Mouse (Mus musculus): ENCODE measurements around the gene Mansc4. TPM values are rescaled to one million over a fixed set of nuclear protein-coding genes. Genes with fewer than 3 reads are reported as not detected.

Mansc4 gene
- polyA plus RNA-seq, 1 experiment: 0.21 TPM

DNA sequence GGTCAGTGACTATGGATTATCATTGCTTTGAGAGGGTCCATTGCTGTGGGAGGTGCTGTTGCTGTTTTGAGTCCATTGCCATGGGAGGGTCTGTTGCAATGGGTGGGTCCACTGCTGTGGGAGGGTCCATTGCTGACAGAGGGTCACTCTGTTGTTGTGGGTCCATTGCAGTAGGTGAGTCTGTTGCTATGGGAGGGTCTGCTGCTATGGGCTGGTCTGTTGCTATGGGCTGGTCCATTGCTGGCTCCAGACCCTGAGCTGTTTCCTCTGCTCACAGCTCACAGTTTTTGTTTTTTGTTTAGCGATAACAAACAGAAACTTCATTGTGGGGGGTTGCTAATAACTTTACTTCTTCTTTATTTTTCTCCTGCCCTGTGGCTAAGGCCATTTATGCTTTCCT, 18.7 kb upstream of the Mansc4 start:
- DNase-seq: no peak
- no peak for TF ChIP-seq POLR2A (IDR thresholded peaks at IDR 0.05; ENCODE audit: borderline replicate concordance, insufficient read depth, low read length)
- no peak for TF ChIP-seq CTCF (IDR thresholded peaks at IDR 0.05; ENCODE audit: borderline replicate concordance, insufficient read depth, low read depth, low read length)
- Histone ChIP-seq H3K27ac (ENCODE audit: insufficient read depth, low read length) (no peak overlapping the region), H3K27me3 (ENCODE audit: control insufficient read depth, insufficient read depth, low read length) (no peaks in the 10 kb centered on the region), H3K4me1 (ENCODE audit: control insufficient read depth, insufficient read depth, low read length) (peaks cover 17% of the 10 kb centered on the region), H3K4me3 (replicated peaks; ENCODE audit: insufficient read depth, low read depth, low read length) (no peak overlapping the region)
- 100% methylated on average over 1 of the region's 1 CpGs for WGBS

DNA sequence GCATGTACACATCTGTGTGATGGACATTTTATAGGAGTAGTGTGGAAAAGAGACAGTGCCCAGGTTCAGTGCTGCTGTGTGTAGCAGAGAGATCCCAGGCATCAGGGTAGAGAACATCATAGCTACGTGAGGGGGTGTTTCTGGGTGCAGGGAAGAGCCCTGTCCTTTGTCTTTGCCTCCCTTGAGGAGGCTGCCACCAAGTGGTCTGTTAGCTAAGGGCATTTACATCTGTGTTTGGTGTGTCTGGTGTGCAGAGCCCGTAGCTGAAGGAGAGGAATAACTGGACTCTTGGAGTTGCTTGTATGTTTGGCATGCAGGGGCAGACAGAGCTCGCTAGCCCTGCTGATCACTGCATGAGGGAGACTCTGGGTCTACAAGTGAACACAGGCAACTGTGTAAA, 15.5 kb upstream of the Mansc4 start:
- Histone ChIP-seq H3K27me3 (ENCODE audit: control insufficient read depth, insufficient read depth, low read length) (no peaks in the 10 kb centered on the region), H3K4me1 (ENCODE audit: control insufficient read depth, insufficient read depth, low read length) (peaks cover 27% of the 10 kb centered on the region), H3K4me3 (replicated peaks; ENCODE audit: insufficient read depth, low read depth, low read length) (no peak overlapping the region), H3K27ac (ENCODE audit: insufficient read depth, low read length) (no peak overlapping the region)
- 88% methylated on average over 3 of the region's 3 CpGs for WGBS
- TF ChIP-seq POLR2A (IDR thresholded peaks at IDR 0.05; ENCODE audit: borderline replicate concordance, insufficient read depth, low read length) (no peak), CTCF (IDR thresholded peaks at IDR 0.05; ENCODE audit: borderline replicate concordance, insufficient read depth, low read depth, low read length) (no peak)
- DNase-seq: no peak

DNA sequence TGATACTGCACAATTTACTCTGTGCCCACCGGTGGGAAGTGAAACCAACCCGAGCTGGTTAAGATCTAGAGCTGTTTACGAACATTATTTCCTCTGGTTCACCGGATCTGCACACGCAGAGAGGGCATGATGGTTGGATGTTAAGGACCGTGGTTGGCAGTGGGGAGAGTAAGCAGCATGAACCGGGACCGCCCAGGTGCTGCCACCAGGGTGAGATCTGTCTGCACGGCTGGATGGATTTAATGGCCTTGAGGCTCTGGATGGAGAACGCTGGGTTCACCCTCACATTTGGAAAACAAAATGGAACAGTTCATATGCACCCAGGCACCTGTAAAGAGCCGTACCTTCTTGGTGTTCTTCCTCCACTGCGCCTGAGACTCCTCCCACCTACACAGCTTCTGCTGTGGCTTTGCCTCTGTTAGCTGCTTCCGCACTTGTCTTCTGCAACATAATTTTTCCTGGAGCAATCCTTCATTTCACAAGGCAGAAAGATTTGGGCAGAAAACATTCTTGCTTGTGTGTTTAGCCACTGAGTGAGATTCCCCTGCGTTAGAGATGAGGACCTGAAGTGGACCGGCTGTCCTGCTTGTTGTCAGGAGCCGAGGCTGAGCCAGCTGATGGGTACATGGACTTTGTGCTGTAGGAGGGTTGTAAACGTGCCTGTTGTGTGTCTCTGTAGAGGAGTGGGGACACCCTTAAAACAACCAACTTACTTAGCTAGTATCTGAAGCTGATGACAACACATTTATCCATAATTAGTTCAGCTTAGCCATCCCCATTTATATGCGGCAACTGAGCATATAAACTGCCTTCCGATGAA, 12.8 kb upstream of the Mansc4 start:
- H3K4me1 ChIP-seq (ENCODE audit: control insufficient read depth, insufficient read depth, low read length): peaks cover 28% of the 10 kb centered on the region
- no peak overlapping the region for H3K27ac ChIP-seq (ENCODE audit: insufficient read depth, low read length)
- H3K4me3 ChIP-seq (replicated peaks; ENCODE audit: insufficient read depth, low read depth, low read length): no peak overlapping the region
- TF ChIP-seq CTCF (IDR thresholded peaks at IDR 0.05; ENCODE audit: borderline replicate concordance, insufficient read depth, low read depth, low read length) (no peak), POLR2A (IDR thresholded peaks at IDR 0.05; ENCODE audit: borderline replicate concordance, insufficient read depth, low read length) (no peak)
- no peak for DNase-seq
- H3K27me3 ChIP-seq (ENCODE audit: control insufficient read depth, insufficient read depth, low read length): no peaks in the 10 kb centered on the region
- 57% methylated on average over 19 of the region's 19 CpGs for WGBS

DNA sequence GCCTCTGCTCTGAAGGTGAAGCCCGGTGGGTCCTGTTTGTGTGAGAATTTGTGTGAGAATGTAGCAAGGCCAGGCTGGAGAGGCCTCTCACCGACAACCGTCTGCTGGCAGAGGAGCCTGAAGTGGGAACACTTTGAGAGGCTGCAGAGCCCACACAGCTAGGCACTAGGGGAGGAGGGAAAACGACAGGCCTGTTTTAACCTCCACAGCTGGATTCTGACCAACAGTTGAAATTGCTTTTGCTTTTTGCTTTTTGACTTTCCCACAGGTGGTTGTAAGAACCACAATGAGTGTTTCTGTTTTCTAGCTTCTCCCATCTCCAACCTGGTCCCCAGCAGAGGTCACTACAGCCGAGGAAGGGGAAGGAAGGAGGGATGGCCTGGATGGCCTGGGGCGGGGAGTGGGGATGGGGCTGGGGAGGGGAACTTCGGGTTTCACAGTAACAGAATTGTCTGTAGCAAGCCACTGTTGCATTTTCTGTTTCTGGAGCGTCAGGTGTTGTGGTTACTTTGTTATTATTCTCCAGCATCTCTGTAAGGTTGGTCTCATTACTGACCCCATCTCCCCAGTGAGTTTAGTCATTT, 10.6 kb upstream of the Mansc4 start:
- no peak for TF ChIP-seq CTCF (IDR thresholded peaks at IDR 0.05; ENCODE audit: borderline replicate concordance, insufficient read depth, low read depth, low read length)
- no peak for DNase-seq
- Histone ChIP-seq H3K27me3 (ENCODE audit: control insufficient read depth, insufficient read depth, low read length) (no peaks in the 10 kb centered on the region), H3K4me3 (replicated peaks; ENCODE audit: insufficient read depth, low read depth, low read length) (no peak overlapping the region), H3K27ac (ENCODE audit: insufficient read depth, low read length) (no peak overlapping the region), H3K4me1 (ENCODE audit: control insufficient read depth, insufficient read depth, low read length) (peaks cover 28% of the 10 kb centered on the region)
- 53% methylated on average over 8 of the region's 8 CpGs for WGBS

DNA sequence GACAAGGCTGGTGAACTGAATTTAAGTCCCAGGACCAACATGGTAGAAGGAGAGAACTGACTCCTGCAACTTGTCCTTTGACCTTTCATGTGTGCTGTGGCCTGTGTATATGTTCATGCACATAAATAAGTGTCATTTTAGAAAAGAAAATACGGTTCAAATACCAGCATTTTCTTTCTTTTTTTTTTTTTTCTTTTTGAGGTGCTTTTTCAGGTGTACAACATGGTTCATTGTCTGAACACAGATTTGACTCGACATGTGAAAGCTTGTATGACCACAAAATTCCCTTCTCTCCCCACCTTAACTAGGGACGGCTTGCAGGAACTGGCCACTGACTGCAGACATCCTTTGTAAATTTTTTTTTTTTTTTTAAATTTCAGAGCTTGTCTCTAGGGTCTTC, 10.1 kb upstream of the Mansc4 start:
- 77% methylated on average over 3 of the region's 3 CpGs for WGBS
- H3K4me3 ChIP-seq (replicated peaks; ENCODE audit: insufficient read depth, low read depth, low read length): no peak overlapping the region
- no peak overlapping the region for H3K27ac ChIP-seq (ENCODE audit: insufficient read depth, low read length)
- H3K27me3 ChIP-seq (ENCODE audit: control insufficient read depth, insufficient read depth, low read length): no peaks in the 10 kb centered on the region
- H3K4me1 ChIP-seq (ENCODE audit: control insufficient read depth, insufficient read depth, low read length): peaks cover 28% of the 10 kb centered on the region
- DNase-seq: no peak
- no peak for TF ChIP-seq CTCF (IDR thresholded peaks at IDR 0.05; ENCODE audit: borderline replicate concordance, insufficient read depth, low read depth, low read length)

DNA sequence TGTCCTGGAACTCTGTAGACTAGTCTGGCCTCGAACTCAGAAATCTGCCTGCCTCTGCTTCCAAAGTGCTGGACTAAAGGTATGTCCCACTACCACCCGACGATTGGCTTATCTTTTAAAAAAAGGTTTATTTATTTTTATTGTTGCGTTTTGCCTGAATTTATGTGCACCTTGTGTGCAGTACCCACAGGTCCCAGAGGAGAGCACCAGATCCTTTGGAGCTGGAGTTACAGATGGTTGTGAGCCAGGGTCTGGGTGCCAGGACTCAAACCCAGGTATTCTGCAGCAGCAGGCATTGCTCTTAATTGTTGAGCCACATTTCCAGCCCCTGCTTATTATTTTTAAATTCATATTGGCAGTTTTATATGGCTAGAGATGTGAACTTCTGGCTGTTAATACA, 9.3 kb upstream of the Mansc4 start:
- Histone ChIP-seq H3K4me3 (replicated peaks; ENCODE audit: insufficient read depth, low read depth, low read length) (no peak overlapping the region), H3K4me1 (ENCODE audit: control insufficient read depth, insufficient read depth, low read length) (peaks cover 20% of the 10 kb centered on the region), H3K27ac (ENCODE audit: insufficient read depth, low read length) (no peak overlapping the region), H3K27me3 (ENCODE audit: control insufficient read depth, insufficient read depth, low read length) (no peaks in the 10 kb centered on the region)
- no peak for TF ChIP-seq POLR2A (IDR thresholded peaks at IDR 0.05; ENCODE audit: borderline replicate concordance, insufficient read depth, low read length)
- TF ChIP-seq CTCF (IDR thresholded peaks at IDR 0.05; ENCODE audit: borderline replicate concordance, insufficient read depth, low read depth, low read length): no peak
- no peak for DNase-seq
- 97% methylated on average over 4 of the region's 4 CpGs for WGBS

DNA sequence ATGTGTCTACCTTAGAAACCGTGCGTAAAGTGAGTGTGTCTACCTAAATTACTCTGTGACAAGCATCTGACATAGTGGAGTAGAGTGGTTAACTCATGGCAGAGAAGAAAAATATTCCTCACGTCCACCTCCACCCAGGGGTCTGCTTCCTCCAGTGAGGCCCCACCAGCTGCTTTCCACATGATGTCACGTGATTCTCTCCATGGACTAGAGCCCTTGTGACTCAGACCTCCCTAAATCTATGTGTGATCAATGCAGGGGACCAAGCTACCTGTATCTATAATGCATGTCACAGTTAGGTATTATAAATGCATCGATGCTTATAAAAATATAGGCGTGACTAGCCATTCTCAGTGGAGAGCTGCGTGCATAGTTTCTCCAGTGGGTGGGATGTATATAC, 7.9 kb upstream of the Mansc4 start:
- H3K4me1 ChIP-seq (ENCODE audit: control insufficient read depth, insufficient read depth, low read length): peaks cover 13% of the 10 kb centered on the region; the same call in 1 of the 2 replicates
- H3K27me3 ChIP-seq (ENCODE audit: control insufficient read depth, insufficient read depth, low read length): no peaks in the 10 kb centered on the region
- no peak for DNase-seq
- peak overlapping the region; percentile 24 for H3K4me3 ChIP-seq (replicated peaks; ENCODE audit: insufficient read depth, low read depth, low read length)
- H3K27ac ChIP-seq (ENCODE audit: insufficient read depth, low read length): no peak overlapping the region
- TF ChIP-seq POLR2A (IDR thresholded peaks at IDR 0.05; ENCODE audit: borderline replicate concordance, insufficient read depth, low read length): no peak
- TF ChIP-seq CTCF (IDR thresholded peaks at IDR 0.05; ENCODE audit: borderline replicate concordance, insufficient read depth, low read depth, low read length): no peak
- 60% methylated on average over 7 of the region's 7 CpGs for WGBS

DNA sequence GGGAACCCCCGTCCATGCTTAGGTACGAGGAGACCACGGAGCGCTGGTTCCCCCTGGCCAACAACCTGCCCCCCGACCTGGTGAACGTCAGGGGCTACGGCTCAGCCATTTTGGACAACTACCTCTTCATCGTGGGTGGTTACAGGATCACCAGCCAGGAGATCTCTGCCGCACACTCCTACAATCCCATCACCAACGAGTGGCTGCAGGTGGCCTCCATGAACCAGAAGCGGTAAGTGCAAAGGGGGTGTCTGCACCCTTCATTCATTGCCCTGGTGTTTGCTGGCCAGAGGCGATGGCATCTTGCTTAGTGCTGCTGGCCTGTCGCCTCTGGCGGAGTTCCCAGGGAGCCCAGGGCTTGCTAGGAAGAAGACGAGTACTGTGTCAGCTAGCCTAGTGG, 5.3 kb upstream of the Mansc4 start:
- H3K4me1 ChIP-seq (ENCODE audit: control insufficient read depth, insufficient read depth, low read length): peaks cover 5% of the 10 kb centered on the region; the same call in 1 of the 2 replicates
- no peak for TF ChIP-seq POLR2A (IDR thresholded peaks at IDR 0.05; ENCODE audit: borderline replicate concordance, insufficient read depth, low read length)
- H3K27me3 ChIP-seq (ENCODE audit: control insufficient read depth, insufficient read depth, low read length): no peaks in the 10 kb centered on the region
- WGBS: 1% methylated on average over 15 of the region's 15 CpGs
- peak overlapping the region; percentile 88 for H3K27ac ChIP-seq (ENCODE audit: insufficient read depth, low read length)
- DNase-seq: peak; percentile 76 to 78
- peak overlapping the region; percentile 97 for H3K4me3 ChIP-seq (replicated peaks; ENCODE audit: insufficient read depth, low read depth, low read length)
